Mouse (Mus musculus) B cell, adult 2 months (primary cell): ENCODE data around the gene Cnn2.
"Not testable (repeated sequence)": the region's sequence is repeated elsewhere in the genome, so short reads cannot be mapped to it uniquely, and the experiment has no call there.

ENCODE experiments used
- DNase-seq, 2 experiments: peaks; one replicate each; pipeline ENCODE4 v3.0.0; 2022

Cnn2 gene

GRCm38 (mm10) chr10:80045364-80045763 is 57.0 kb downstream of the Cnn2 start:
- not testable (repeated sequence) for DNase-seq
